Mouse (Mus musculus) gastrocnemius, adult 2 months (tissue): Measurements from ENCODE around the gene Tmem220. TPM values are rescaled to one million over a fixed set of nuclear protein-coding genes. Genes with fewer than 3 reads are reported as not detected.

Experiments used
- DNase-seq: peaks from one replicate; pipeline ENCODE4 v3.0.0; 2022
- H3K27ac ChIP-seq: fragments of 200-600 bp; 2 replicates; pipeline ENCODE4 v1.8.1; 2022; ENCODE audit warnings: mild to moderate bottlenecking
- H3K4me3 ChIP-seq: fragments of 200-600 bp; 2 replicates; pipeline ENCODE4 v1.8.1; 2022; ENCODE audit warnings: mild to moderate bottlenecking, moderate library complexity
- CTCF ChIP-seq: fragments of 200-600 bp; IDR thresholded peaks from 2 replicates; pipeline ENCODE4 v1.8.1; 2022; ENCODE audit warnings: antibody characterized with exemption, mild to moderate bottlenecking, moderate library complexity
- intact Hi-C: fragments of 180-260 bp; cut with DNase I; formaldehyde crosslinking; loops from one replicate; pipeline ENCODE4 v1.15.1; 2025
- total RNA-seq, 2 experiments: library from RNA; stranded (reverse); gene quantifications; 2 replicates each; pipeline ENCODE4 v1.2.3; 2021

The Tmem220 gene
- total RNA-seq, 2 experiments from 2014 or later = 0.66 to 1.3 TPM

DNA sequence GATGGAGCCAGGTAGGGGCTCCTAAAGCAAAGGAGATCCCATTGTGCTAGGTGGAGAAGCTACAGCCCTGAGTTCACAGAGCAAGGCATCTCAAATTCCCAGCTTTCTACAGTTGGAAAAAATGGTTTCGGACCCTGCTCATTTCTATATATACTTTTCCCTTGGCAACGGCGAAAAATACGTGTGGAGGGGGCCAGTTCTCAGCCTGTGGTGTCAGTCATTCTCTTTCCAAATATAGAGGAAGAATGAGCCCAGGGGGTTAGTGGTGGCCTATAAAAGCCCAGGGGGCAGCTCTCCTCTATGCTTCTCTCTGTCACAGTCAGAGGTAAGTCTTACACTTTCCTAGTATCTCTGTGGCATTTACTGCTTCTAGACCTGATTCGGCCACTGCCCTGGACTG, 53.0 kb downstream of the Tmem220 start, which contains the start of gene Myh3:
Gene Myh3 (plus strand): TSS at position 301 of the 400 bp plus-strand sequence.
- DNase-seq = no peak
- Histone ChIP-seq H3K4me3 (no peak within 1 kb of the TSS), H3K27ac (no peak within 1 kb of the TSS)
- intact Hi-C loops = no loop called here
- TF ChIP-seq CTCF = no peak

- intact Hi-C loops = no loop called here
- no peak overlapping the region for H3K27ac ChIP-seq
- DNase-seq = no peak
- no peak overlapping the region for H3K4me3 ChIP-seq
- no peak for TF ChIP-seq CTCF
These were observed 53.9 kb downstream of the Tmem220 start for GRCm38 (mm10) chr11:67078888-67079287.

GRCm38 (mm10) chr11:67079740-67080139, 54.8 kb downstream of the Tmem220 start:
- no peak for DNase-seq
- no peak overlapping the region for H3K27ac ChIP-seq
- no peak for TF ChIP-seq CTCF
- H3K4me3 ChIP-seq = no peak overlapping the region
- intact Hi-C loops = loop anchor here (1.0 to 10.0 kb wide), 2 partner anchors 55 to 175 kb away; no protein-coding TSS in a partner anchor

DNA sequence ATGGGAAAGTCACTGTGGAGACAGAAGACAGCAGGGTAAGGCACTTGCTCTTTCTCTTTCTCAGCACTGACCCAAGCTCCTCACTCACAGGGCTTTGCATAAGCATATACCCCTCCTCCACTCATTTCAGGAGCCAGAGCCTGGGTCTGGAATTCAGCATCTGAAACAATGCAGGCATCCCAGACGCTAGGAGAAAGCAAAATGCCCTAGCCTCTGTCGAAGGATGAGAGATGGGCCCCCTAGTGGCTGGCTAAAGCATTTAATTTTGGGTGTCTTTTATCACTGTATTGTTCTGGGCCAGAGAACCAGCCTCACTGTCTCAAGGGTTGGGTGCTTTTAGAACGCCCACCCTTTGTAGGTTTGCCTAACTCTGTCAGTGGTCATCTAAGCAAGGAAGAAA, 55.2 kb downstream of the Tmem220 start:
- intact Hi-C loops = loop anchor here (1.0 to 10.0 kb wide), 2 partner anchors 56 to 175 kb away; no protein-coding TSS in a partner anchor
- Histone ChIP-seq H3K27ac (no peak overlapping the region), H3K4me3 (no peak overlapping the region)
- peak; percentile 78 for TF ChIP-seq CTCF
- DNase-seq = peak; percentile 55

- DNase-seq = peak; percentile 72
- TF ChIP-seq CTCF = no peak
- intact Hi-C loops = loop anchor here (10.0 kb wide), 1 partner anchor 176 kb away; no protein-coding TSS in a partner anchor
- Histone ChIP-seq H3K4me3 (no peak overlapping the region), H3K27ac (no peak overlapping the region)
These were observed 56.2 kb downstream of the Tmem220 start for GRCm38 (mm10) chr11:67081125-67081649.

DNA sequence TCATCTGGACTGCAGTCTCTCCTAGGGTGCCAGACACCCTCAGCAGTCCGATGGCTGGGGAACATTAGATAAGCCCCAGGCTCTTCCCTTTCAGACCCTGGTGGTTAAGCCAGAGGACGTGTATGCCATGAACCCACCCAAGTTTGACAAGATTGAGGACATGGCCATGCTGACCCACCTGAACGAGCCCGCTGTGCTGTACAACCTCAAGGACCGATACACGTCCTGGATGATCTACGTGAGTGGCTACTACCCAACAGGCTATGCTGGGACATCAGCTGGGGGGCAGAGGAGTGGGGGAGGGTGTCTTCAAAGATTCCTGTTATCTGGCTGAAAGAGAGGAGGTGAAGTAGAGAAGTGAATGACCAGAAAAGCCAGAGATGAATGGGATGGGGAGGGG, 57.2 kb downstream of the Tmem220 start:
- H3K4me3 ChIP-seq = no peak overlapping the region
- no peak overlapping the region for H3K27ac ChIP-seq
- intact Hi-C loops = loop anchor here (10.0 kb wide), 1 partner anchor 177 kb away; no protein-coding TSS in a partner anchor
- no peak for DNase-seq
- no peak for TF ChIP-seq CTCF

GRCm38 (mm10) chr11:67082793-67083192, 57.8 kb downstream of the Tmem220 start:
- intact Hi-C loops = loop anchor here (10.0 kb wide), 1 partner anchor 178 kb away; no protein-coding TSS in a partner anchor
- no peak for DNase-seq
- no peak overlapping the region for H3K27ac ChIP-seq
- no peak overlapping the region for H3K4me3 ChIP-seq
- no peak for TF ChIP-seq CTCF

GRCm38 (mm10) chr11:67083239-67083638, 58.3 kb downstream of the Tmem220 start:
- no peak for TF ChIP-seq CTCF
- intact Hi-C loops = loop anchor here (10.0 kb wide), 1 partner anchor 178 kb away; no protein-coding TSS in a partner anchor
- Histone ChIP-seq H3K27ac (no peak overlapping the region), H3K4me3 (no peak overlapping the region)
- no peak for DNase-seq

- no peak for DNase-seq
- TF ChIP-seq CTCF = no peak
- Histone ChIP-seq H3K27ac (no peak overlapping the region), H3K4me3 (no peak overlapping the region)
- intact Hi-C loops = loop anchor here (10.0 kb wide), 1 partner anchor 179 kb away; no protein-coding TSS in a partner anchor
These were observed 58.9 kb downstream of the Tmem220 start for GRCm38 (mm10) chr11:67083712-67084340.

Other genes starting within 250 kb of the Tmem220 start
- gene Pirt, start 113.2 kb upstream of the Tmem220 start, total RNA-seq = under 1 TPM in 1 of 2 experiments, not detected in 1; 0.05 TPM
- not detected for gene Tmem238l, start 68.5 kb upstream of the Tmem220 start, total RNA-seq
- 1 to 10 TPM; 6.8 to 9.9 TPM for gene Adprm, start 27.4 kb downstream of the Tmem220 start, total RNA-seq
- gene Sco1, start 27.5 kb downstream of the Tmem220 start, total RNA-seq = 10 to 100 TPM in 1 of 2 experiments, 1 to 10 TPM in 1; 5.6 to 10.3 TPM
- 10 to 100 TPM in 1 of 2 experiments, 1 to 10 TPM in 1; 7.8 to 15.3 TPM for gene Myh3, start 53.1 kb downstream of the Tmem220 start, total RNA-seq
- 1,000 to 10,000 TPM; 1,238 to 3,712 TPM for gene Myh2, start 145.9 kb downstream of the Tmem220 start, total RNA-seq
- gene Myh1, start 174.9 kb downstream of the Tmem220 start, total RNA-seq = 1,000 to 10,000 TPM; 1,466 to 5,880 TPM
- over 10,000 TPM; 14,648 to 28,741 TPM for gene Myh4, start 212.9 kb downstream of the Tmem220 start, total RNA-seq